ENCODE assay signal across 25 mouse cellular contexts in the genomic region with DNA sequence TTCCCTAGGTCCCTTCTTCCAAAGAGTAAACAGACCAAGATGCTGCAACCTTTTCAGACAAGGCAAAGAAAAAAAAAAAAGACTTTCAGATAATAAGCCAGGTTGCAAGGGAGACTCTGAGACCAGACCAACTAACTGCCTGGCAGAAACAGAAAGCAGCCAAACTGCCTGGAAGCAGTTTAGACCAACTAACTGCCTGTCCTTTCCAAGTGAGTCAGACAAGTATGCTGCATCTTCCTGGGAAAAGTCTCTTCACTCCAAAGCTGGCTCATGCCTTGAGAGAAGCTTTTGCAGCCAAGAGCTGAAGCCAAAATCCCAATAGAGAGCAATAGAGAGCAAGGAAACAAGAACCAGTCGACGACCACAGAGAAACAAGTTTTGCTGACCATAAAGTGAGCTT. TPM values are rescaled to one million over a fixed set of nuclear protein-coding genes. Genes with fewer than 3 reads are reported as not detected.
DNase-seq lines count a peak whose midpoint lies in the region; ATAC-seq and TF ChIP-seq lines count a peak whose summit lies in the region.
"Had no signal": no experiment of that assay in that cellular context is flagged by ENCODE, and none has a peak within 500 bp of the region (broad histone marks: within the 10 kb centered on the region; RNA-seq: fewer than 3 reads in every experiment).

No protein-coding gene starts in this region.

- TF ChIP-seq CTCF in gastrocnemius, adult 2 months (IDR thresholded peaks at IDR 0.05) = no peak

- peaks cover under 1% of the 10 kb centered on the region; the same call in 1 of the 2 replicates for H3K36me3 ChIP-seq in heart, embryonic 12.5 days
- H3K36me3 ChIP-seq in hindbrain, embryonic 10.5 days = peaks cover 10% of the 10 kb centered on the region
- H3K36me3 ChIP-seq: heart, embryonic 15.5 days had no signal

- no peaks in the 10 kb centered on the region for H3K4me1 ChIP-seq in heart, embryonic 12.5 days (replicated peaks)
- H3K4me1 ChIP-seq in hindbrain, embryonic 10.5 days (replicated peaks) = 0 out of 2 replicates have a peak, but pooled peaks cover 4% of the 10 kb centered on the region
- H3K4me1 ChIP-seq: heart, embryonic 15.5 days; hindbrain, embryonic 12.5 days had no signal

- WGBS in heart, embryonic 12.5 days = 89% methylated on average over 2 of the region's 2 CpGs
- 89% methylated on average over 2 of the region's 2 CpGs for WGBS in hindbrain, embryonic 10.5 days

- intact Hi-C loops in gastrocnemius, adult 2 months (cut with DNase I) = no loop called here
- intact Hi-C loops in gastrocnemius, postnatal 14 days (cut with DNase I; ENCODE audit: low total_unique reads) = no loop called here
- intact Hi-C loops in heart, postnatal 10 days (cut with DNase I) = no loop called here

- H3K4me2 ChIP-seq in heart, embryonic 12.5 days = no peak overlapping the region
- H3K4me2 ChIP-seq: heart, embryonic 15.5 days; hindbrain, embryonic 12.5 days; kidney, embryonic 15.5 days; limb, embryonic 12.5 days; liver, embryonic 11.5 days; midbrain, embryonic 11.5 days had no signal

- DNase-seq in gastrocnemius, adult 2 months = peak; percentile 18
- DNase-seq in gastrocnemius, postnatal 14 days = no peak
- DNase-seq in heart, postnatal 10 days = peak; percentile 12 to 14
- peak; percentile 28 for DNase-seq in Muller cell, postnatal 12 days (ENCODE audit: inconsistent ontology term)
- peak; percentile 47 for DNase-seq in brain, adult 2 months (ENCODE audit: low read depth, low spot score)
- no peak for DNase-seq in hindbrain, embryonic 10.5 days (ENCODE audit: low spot score)
- DNase-seq: adrenal gland, postnatal 14 days; cerebellum, adult 11 months; cerebellum, postnatal 14 days; kidney, adult 11 months; kidney, postnatal 36 days; layer of hippocampus, postnatal 36 days; liver, postnatal 0 days; retina, postnatal 1 day; right cerebral cortex, postnatal 4 days; thymus, adult 18-20 months; thymus, postnatal 36 days had no signal

- H3K4me3 ChIP-seq in gastrocnemius, adult 2 months = no peak overlapping the region
- H3K4me3 ChIP-seq in heart, embryonic 12.5 days = no peak overlapping the region
- no peak overlapping the region for H3K4me3 ChIP-seq in hindbrain, embryonic 10.5 days
- H3K4me3 ChIP-seq: heart, embryonic 15.5 days; hindbrain, embryonic 12.5 days; kidney, embryonic 15.5 days; limb, embryonic 12.5 days had no signal

- no peaks in the 10 kb centered on the region for H3K27me3 ChIP-seq in heart, embryonic 12.5 days (replicated peaks)
- H3K27me3 ChIP-seq in hindbrain, embryonic 10.5 days (ENCODE audit: insufficient read depth, poor library complexity, severe bottlenecking) = peaks cover 6% of the 10 kb centered on the region
- H3K27me3 ChIP-seq: heart, embryonic 15.5 days; hindbrain, embryonic 12.5 days had no signal

- H3K9me3 ChIP-seq in heart, embryonic 12.5 days (replicated peaks) = 0 out of 2 replicates have a peak, but pooled peaks cover 6% of the 10 kb centered on the region
- H3K9me3 ChIP-seq in hindbrain, embryonic 10.5 days = no peaks in the 10 kb centered on the region
- H3K9me3 ChIP-seq: heart, embryonic 15.5 days; hindbrain, embryonic 12.5 days; kidney, embryonic 15.5 days; limb, embryonic 12.5 days had no signal

- 0 out of 2 replicates have a peak overlapping the region, but pooled peaks have one; percentile 25 for H3K27ac ChIP-seq in gastrocnemius, adult 2 months
- H3K27ac ChIP-seq in heart, embryonic 12.5 days (ENCODE audit: poor library complexity, severe bottlenecking) = no peak overlapping the region
- no peak overlapping the region for H3K27ac ChIP-seq in hindbrain, embryonic 10.5 days
- H3K27ac ChIP-seq: heart, embryonic 15.5 days; hindbrain, embryonic 12.5 days; kidney, embryonic 15.5 days; limb, embryonic 12.5 days had no signal

- no peak overlapping the region for H3K9ac ChIP-seq in heart, embryonic 12.5 days
- H3K9ac ChIP-seq: heart, embryonic 15.5 days; hindbrain, embryonic 12.5 days; kidney, embryonic 15.5 days; limb, embryonic 12.5 days; liver, postnatal 0 days had no signal

- ATAC-seq in heart, embryonic 12.5 days (ENCODE audit: insufficient number of reproducible peaks, low FRiP score) = no peak
- ATAC-seq: liver, postnatal 0 days; lung, postnatal 0 days had no signal

RNA-seq across cellular contexts. Expression of a gene that starts 2.1 kb away (rescaled TPM):
- total RNA-seq in gastrocnemius, adult 2 months (2021) = 1 to 10 TPM; 6.9 to 7.9 TPM
- 10 to 100 TPM; 11.3 to 12.6 TPM for total RNA-seq in gastrocnemius, postnatal 14 days (2021)
- 10 to 100 TPM; 20.4 to 22.0 TPM for total RNA-seq in heart, postnatal 10 days (2021)
- 39.7 and 40.2 TPM in 2 replicates for polyA plus RNA-seq in heart, embryonic 12.5 days (2016; fragmentation: Nextera tagmentation; extraction: Ambion mirVana)
- polyA plus RNA-seq in hindbrain, embryonic 10.5 days (2016; fragmentation: Nextera tagmentation; extraction: Ambion mirVana) = 53.4 and 60.0 TPM in 2 replicates

Comparison
In these comparisons a context has a peak if more than half of its experiments do, and no peak if none do; other contexts are left out.
1. DNase-seq: peak in gastrocnemius, adult 2 months (single experiment), heart, postnatal 10 days (2 of 2), Muller cell, postnatal 12 days (single experiment) and brain, adult 2 months (single experiment); none in gastrocnemius, postnatal 14 days (single experiment) and hindbrain, embryonic 10.5 days (single experiment).